Mouse (Mus musculus) kidney, adult 9 months (tissue): ENCODE results near the gene Enpp3.

ENCODE experiments used
- DNase-seq: peaks from one replicate; pipeline ENCODE4 v3.0.0; 2022

The Enpp3 gene

GRCm38 (mm10) chr10:24763257-24763656 lies 79.4 kb downstream of the Enpp3 start:
- DNase-seq, result no peak

GRCm38 (mm10) chr10:24758326-24758915 lies 84.2 kb downstream of the Enpp3 start:
- DNase-seq, result no peak

- no peak for DNase-seq
Measured at GRCm38 (mm10) chr10:24754874-24755540, 87.6 kb downstream of the Enpp3 start.

DNA sequence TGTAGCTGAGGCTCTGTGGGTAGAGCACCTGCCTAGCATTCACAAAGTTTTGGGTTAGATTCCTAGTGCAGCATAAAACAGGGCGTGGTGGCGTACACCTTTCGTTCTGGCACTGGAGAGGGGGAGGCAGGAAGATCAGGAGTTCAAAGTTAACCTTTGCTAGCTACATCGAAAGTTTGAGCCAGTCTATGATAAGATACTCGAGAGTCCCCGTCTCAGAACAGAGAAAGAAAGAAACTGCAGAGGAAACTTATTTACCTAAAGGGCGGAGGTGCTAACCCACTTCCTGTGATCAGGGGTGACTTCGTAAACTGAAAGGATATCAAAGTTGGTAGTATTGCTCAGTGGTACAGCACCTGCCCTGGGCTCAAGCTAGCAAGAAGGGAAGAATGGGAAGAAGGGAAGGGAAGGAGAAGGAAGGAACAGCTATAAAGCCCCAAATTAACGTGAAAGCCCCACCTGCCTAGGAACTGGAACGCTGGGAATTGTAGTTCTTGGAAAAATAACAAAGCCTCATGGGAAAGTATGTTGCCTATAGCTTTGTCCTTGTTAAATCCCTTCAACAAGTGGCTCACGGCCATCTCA lies 88.3 kb downstream of the Enpp3 start:
- DNase-seq, result no peak

GRCm38 (mm10) chr10:24753536-24754250 lies 88.9 kb downstream of the Enpp3 start:
- no peak for DNase-seq

GRCm38 (mm10) chr10:24742950-24743487 lies 99.6 kb downstream of the Enpp3 start:
- DNase-seq, result no peak

GRCm38 (mm10) chr10:24741229-24742198 lies 101.1 kb downstream of the Enpp3 start:
- DNase-seq, result no peak

GRCm38 (mm10) chr10:24739171-24739570 lies 103.5 kb downstream of the Enpp3 start:
- DNase-seq, result no peak

- DNase-seq, result no peak
Measured at GRCm38 (mm10) chr10:24738456-24738855, 104.2 kb downstream of the Enpp3 start.

GRCm38 (mm10) chr10:24735027-24735777 lies 107.4 kb downstream of the Enpp3 start:
- DNase-seq, result no peak

- no peak for DNase-seq
Measured at GRCm38 (mm10) chr10:24727478-24727877, 115.1 kb downstream of the Enpp3 start.

DNA sequence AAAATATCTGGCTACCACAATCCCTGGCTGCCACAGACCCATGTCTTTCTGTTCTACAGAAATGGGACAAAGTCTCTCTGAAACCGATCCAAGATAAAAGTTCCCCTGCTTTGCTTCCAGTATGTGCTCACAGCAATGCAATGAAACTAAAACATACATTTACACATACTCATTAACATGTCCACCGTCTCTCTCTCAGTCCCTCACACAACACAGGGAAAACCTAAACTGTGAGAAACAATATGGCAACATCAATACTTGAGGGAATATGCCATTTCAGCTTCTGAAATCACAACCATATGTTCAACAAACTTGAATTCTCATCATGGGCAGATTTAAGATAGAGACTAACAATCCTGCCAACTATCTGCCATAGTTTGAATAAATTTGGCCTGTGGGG lies 117.4 kb downstream of the Enpp3 start:
- DNase-seq, result no peak
